Mouse (Mus musculus) thymus, postnatal 0 days (tissue): ENCODE data around the gene Stom. TPM values are rescaled to one million over a fixed set of nuclear protein-coding genes. Genes with fewer than 3 reads are reported as not detected.

Experiments used
- DNase-seq: peaks from one replicate; pipeline ENCODE4 v3.0.0-alpha.2; 2015; ENCODE audit warnings: low spot score
- polyA plus RNA-seq: library from polyadenylated mRNA; unstranded; fragments of >200 nt; fragmentation: Nextera tagmentation; extraction: Ambion mirVana; gene quantifications from 2 replicates; pipeline ENCODE4 v1.2.1, GENCODE M21; 2015

Stom gene
- polyA plus RNA-seq, result 16.5 and 18.9 TPM in 2 replicates

DNA sequence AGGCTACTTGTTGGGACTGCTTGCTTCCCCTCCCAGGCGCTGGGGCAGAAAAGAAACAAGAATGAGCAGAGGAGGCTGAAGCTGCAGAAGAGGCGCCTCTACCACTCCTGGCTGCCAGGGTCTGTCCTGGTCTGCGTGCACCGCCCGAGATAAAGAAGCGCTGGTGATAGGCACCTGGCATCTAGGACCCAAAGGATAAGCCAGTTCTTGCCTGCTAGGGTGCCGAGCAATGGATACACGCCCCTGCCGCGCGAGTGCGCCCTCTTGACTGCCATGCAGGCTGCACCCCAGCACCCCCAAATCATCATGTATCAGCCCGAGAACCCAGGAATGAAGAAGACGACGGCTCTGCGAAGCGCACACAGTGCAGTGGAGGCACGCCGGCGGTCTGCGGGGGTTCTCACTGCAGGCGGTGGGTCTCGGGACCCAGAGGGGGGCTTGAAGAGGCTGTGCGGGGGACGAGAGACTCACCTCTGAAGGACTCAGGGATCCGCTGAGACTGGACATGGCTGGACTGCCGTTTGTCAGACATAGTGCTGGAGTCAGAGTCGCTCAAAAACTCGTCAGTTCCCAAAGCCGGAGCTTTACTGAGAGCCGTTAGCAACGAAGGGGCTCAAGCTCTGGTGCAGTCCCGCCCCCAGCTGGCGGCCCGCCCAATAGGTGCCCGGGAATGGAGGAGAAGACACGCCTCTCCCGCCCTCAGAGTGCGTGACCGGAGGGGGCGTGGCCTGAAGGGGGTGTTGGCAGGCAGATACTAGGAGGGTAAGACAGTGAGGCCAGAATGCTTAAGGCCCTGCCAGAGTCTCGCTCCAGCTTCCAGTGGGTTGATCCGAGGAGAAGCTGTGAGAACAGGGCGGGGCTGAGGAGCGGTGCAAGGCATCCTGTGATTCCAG is at the start of gene Stom:
Gene Stom (minus strand): TSS at position 589 of the 893 bp plus-strand sequence.
- peak; percentile 98 for DNase-seq

DNA sequence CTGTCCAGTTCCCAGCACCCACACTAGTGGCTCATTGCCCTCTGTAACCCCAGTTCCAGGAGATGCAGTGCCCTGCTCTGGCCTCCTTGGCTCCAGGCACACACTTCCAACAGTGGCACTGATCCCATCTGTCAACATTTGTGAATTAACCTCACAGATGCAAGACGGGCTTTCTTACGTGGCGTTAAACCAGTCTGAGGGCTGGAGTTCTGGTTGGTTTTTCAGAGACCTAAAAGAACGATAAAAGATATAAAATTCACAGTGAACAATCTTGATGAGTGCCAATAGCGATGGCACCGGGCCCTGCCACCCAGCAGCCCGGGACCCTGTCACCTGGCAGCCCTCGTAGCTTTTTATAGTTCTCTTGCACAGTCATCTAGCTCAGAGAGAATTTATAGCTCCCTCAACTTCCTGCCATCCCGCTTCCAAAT is 48.7 kb upstream of the Stom start:
- no peak for DNase-seq

DNA sequence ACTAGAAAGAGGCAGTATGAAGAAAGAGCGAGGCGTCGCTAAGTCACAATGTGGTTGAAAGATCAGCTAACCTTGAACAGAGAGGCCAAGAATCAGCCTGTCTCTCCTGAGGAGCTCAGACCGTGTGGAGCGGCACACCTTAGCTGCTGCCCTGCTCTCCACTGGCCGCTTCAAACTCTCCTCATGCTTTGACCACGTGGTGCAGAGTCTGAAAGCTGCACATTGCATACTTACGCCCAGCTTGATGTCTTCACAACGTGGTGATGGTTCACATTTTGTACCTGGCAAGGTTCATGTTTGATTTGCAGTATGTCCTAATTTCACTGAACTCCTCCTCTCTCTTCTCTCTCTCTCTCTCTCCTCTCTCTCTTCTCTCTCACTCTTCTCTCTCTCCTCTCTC is 42.5 kb upstream of the Stom start:
- DNase-seq, result no peak

DNA sequence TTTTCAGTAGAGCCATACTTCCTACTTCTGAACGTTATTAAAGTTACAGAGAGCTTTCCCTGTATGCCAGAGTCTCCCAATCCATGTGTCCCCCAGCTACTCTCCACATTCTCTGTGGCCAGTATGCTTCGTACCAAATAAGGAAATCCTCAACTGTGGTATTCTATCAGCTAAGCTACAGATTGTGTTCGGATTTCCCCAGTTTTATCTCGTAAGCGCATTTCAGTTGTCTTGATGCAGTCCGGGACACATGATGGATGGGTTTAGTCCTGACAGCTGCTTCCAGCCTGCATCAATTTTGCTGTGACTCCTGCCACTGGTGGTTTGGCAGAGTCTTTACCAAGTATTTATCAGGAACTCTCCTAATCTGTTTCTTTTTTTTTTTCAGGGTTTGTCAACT is 40.8 kb upstream of the Stom start:
- no peak for DNase-seq

DNA sequence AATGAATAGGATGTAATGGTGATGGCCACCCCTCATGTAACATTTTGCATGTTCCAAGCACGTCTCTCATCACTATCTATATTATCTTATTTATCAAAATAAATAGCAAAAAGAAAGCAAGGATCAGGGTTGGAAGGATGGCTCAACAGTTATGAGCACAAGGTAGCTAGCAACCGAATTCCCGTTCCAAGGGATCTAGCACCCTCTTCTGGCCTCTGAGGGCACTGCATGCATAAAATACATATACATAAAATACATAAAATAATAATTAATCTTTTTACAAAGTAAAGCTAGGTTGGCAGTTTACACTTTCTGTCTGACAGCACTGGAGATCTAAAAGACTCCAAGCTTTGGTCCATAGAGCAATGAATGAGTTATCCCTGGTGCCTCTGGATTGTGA is 36.2 kb upstream of the Stom start:
- DNase-seq, result peak; percentile 33

DNA sequence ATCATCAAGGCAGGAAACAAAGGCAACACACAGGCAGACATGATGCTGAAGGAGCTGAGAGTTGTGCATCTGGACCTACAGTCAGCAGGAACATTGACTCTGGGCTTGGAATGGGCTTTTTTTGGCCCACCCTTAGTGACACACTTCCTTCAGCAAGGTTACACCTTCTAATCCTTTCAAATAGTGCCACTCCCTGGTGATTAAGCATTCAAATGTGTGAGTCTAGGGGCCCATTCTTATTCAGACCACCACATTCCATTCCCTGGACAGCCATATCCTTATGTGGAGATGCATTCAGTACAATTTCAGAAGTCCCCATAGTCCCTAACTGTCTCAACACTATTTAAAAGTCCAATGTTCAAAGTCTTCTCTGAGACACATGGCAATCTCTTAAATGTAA is 33.9 kb upstream of the Stom start:
- DNase-seq, result no peak

DNA sequence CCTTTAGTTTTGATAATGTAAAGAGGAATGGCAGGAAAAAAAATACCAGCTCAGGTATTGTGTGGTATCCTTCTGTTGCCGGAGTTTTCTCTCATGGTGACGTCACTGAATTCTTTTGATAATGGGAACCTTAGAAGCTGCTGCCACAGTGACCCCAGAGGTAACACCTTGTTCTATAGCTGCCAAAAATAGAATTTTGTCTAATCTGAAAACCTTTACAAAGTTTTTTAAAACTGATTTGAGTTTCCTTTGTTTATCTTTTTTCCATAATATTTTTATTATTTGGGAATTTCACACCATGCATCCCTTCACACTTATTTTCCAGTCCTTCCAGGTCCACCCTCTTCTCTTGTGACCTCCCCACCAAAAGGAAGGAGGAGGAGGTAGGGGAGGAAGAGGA is 30.9 kb upstream of the Stom start, which contains the start of gene 4930568D16Rik:
Gene 4930568D16Rik (minus strand): TSS at position 101 of the 400 bp plus-strand sequence.
- no peak for DNase-seq

DNA sequence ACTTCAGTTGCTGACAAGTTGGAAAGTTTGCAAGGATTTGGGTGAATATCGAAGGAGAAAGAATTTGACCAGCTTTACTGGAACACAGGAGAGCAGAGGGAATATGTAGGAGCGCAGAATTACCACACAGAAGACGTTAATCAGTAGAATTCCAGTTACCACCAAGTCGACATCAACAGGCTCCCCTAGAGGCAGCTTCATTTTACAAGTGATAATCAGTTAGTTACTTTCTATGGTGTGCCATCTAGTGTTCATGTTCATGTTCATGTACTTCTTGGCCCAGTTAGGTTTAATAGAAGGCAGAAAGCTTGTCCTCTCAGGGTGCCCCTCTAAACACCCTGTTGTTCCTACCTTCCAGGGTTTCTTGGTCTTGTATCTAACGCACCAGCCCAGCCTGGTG is 12.4 kb upstream of the Stom start:
- peak; percentile 50 for DNase-seq

DNA sequence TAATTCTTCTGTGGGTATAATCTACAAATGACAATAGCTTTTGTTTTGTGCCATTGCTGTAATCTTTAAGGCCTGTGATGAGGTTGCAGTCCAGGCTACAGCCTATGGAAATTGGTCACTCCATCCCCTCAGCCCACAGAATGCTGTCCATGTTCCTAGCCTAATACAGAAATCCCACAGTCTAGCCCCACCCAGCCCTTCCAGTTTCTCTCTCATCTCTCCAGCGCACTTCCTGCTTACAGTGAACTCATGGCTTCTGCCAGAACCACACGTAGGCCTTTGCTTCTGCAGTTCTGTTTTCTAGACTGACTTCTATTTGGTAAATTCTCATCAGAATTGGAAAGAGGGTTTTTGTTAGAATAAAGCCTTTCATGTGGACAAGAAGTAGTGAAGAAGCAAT is 9.2 kb upstream of the Stom start:
- DNase-seq, result no peak

DNA sequence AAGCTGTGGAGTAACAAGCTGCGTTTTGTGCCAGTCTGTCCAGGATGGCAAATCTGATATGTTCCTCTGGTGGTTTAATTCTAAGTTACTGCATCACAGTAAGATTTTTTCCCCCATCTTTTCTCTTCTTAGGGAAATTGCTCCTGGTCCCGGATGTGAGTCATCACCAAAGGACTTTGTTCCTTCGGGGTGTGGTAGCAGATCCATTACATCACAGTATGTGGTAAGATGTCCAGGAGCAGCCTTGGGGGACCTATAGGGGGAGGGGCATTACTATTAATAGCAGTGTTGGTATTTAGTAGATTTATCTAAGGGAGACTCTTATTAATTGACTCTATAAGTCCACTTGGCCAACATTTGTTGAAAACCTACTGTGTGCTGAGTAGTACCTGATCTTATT is 5.8 kb upstream of the Stom start:
- no peak for DNase-seq

DNA sequence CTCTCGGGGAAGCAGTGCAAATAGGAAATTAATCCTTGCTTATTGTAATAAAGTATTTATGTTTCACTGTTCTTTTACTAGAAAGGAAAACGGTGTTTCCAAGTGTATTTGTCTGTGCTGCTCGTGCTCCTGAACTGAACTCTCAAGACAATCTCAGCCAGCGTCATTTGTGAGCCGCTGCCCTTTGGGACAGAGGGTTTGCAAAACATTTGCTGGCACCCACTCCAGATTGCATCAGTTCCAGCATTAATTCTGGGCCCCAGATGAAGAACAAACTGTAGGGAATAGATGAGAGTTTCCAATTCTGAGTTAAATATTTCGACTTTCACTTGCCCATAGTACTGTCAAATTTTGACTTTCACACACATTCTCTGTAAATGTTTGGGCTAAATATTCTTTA is 1.9 kb upstream of the Stom start:
- DNase-seq, result no peak

DNA sequence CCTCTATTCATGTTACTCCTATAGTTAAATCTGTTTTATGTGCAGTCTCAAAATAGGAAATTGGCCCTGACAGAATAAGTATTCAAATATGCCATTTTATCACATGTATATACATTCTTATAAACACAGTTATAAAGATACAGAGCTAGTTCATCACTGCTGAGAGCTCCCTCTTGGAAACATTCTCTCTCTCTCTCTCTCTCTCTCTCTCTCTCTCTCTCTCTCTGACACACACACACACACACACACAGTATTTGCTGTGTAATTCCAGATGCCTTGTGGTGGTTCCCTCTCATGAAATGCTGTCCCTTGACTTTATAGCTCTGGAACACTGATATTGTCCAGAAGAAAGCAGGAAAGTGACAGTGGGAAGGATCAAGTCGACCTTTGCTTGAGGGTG is 1.3 kb upstream of the Stom start:
- DNase-seq, result no peak

DNA sequence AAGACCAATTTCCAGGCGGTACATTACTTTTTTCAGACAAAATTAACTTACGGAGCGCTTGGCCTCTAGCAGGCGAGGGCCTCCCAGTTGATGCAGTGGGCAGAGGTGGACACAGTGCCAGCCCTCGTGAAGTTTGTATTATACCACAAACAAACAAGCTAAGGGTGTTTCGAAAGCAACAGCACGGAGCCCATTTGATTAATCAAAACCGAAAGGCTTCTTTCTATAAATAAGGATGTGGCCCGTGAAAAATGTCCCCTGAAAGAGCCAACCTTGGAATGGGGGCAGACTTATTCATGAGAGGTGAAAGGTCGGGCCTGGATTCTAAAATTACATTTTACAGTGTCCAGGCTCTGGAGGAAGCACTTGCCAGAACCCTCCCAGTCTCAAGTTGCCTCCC is 643 bp upstream of the Stom start:
- DNase-seq, result no peak

DNA sequence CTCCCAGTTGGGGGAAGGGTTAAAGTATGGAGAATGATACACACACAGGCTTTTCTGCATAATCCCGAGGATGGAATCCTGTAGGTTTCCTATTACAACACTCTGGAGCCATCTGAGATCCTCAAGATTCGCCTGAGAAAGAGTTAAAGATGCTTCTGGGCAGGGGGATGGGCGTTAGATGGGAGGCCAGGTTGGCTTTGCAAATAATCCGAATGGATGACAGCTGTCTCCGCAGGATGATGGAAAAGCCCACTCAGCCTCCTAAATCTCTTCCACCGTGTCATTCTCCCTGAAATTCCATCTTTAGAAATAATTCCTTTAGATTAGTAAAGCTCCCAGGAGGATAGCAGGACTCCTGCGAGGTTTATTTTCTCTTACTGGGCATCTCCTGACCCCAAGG is 1.2 kb downstream of the Stom start:
- DNase-seq, result no peak

DNA sequence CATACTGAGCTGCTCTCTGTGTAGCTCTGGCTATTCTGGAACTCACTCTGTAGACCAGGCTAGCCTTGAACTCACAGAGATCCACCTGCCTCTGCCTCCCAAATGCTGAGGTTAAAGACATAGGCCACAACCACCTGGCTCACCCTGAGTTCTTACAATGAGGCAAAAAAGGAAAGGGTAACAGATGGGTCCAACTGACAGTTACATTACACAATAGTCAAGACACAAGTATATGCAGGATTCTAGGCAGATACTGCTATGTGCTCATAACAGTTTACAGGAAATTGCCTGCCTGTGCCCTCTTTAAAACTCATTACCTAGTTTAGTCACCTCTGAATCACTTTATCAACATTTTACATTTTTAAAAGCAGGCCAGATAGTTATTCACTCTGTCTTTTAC is 3.1 kb downstream of the Stom start:
- DNase-seq, result no peak

DNA sequence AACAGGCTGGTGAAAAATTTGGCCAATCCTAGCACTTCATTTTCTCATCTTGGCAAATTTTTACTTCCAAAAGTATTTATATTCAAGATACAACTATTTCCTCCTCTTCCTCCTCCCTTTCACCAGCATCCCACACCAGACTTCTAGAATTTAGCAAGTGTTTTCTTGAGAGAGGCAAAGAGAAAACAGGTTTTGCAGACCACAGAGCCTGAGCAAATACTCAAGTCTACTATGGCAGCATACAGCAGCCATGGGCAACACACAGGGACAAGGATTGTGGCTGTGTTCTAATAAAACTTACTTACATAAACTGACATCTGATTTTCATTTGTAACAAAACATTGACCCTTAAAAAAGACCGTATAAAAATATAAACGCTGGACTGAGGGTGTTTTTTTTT is 5.6 kb downstream of the Stom start:
- no peak for DNase-seq

DNA sequence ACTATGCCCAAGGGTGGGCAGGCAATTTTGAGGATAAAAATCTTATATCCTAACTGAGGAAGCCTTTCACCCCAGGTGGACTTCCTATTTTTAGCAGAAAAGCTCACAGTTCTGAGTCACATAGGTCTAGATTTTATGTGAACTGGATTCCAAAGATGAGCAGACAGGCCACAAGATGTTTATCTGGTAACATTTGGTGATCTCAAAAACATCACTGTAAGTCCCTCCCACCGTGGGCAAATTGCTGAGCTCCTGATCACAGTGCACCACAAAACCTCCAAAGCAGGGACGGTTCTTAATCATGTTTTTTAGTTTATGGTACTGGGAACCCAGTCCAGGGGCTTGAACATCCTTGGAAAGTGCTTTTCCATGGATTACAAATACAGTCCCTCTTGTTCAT is 7.7 kb downstream of the Stom start:
- peak; percentile 8 for DNase-seq

DNA sequence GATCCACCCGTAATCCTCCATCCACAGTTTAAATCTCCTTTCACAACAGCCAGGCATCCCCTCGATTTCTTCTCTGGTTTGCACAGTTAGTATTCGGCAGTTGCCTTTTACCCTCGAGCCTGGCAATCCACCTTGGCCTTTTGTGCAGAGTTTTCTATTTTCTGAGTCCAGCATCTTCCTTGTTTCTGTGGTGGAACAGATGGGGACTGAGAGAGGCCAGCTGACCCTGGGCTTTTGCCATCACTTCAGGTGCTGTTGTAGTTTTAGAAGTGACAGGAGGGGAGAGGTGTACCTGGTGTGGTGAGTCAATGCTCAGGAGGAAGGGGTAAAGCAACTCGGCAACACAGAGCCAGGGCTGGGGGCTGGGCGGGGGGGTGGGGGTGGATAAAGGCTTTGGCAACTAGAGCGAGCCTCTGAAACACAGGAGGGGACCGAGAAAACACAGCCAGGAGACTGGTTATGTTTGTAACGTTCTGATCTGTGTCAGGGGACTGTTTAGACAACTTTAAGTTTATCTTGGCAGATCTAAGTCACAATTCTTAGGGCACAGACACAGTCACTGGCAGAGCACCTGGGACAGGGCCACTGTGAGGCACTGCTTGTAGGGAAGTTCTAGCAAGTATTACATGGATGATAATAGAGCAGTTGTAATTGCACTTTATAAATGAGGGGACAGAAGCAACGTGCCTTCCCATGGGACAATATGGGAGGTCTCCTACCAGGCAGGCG is 8.5 kb downstream of the Stom start:
- DNase-seq, result no peak

DNA sequence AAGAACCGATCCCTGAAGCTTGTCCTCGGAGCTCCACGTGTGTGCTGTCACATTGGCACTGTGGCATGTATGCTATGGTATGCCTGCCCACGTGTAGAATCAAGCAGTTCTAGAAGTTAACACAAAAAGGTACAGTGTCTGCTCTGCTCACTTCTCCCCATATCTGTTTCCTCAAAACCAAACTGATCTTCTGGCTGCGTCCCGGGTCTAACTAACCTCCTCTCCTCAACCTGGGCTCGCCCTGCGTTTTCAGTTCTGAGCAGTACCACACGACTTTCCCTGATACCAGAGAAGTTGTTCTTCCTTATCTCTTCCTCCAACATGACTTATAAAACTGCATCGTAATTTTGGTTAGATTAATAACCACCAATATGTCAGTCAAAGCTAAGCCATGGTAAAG is 9.2 kb downstream of the Stom start:
- DNase-seq, result no peak

DNA sequence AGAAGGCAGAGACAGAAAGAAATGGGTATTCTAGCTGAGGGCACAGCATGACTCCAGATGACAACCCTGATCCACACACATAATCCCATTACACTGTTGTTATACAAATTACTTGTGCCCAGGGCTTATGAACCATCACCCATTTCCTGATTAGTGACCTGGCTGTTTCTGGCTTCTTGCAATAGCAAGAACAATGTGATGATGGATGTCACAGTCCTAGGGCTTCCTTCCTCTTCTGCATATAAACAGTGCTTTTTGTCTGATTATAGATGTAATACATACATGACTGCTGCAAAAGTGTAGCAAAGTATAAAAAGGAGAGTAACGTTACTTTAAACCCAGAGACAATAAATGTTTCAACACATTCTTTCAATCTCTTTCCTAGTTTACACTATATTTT is 9.8 kb downstream of the Stom start:
- no peak for DNase-seq

DNA sequence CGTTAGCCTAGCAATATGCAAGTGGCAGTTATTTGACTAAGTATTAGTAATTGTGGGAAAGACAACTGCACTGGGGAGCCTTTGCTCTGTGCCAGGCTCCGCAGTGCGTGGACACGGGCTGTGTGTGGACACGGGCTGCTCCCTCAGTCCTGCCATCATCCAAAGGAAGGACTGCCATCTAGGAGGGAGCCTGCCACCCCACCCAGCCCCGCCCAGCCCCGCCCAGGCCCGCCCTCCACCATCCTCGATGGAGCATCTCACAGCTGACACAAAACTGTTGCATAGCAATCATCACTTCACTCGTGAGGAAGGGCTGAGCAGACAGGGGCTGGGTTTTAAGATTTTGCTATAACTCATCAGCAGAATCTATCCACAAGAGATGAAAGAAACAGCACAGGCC is 10.8 kb downstream of the Stom start:
- DNase-seq, result no peak

DNA sequence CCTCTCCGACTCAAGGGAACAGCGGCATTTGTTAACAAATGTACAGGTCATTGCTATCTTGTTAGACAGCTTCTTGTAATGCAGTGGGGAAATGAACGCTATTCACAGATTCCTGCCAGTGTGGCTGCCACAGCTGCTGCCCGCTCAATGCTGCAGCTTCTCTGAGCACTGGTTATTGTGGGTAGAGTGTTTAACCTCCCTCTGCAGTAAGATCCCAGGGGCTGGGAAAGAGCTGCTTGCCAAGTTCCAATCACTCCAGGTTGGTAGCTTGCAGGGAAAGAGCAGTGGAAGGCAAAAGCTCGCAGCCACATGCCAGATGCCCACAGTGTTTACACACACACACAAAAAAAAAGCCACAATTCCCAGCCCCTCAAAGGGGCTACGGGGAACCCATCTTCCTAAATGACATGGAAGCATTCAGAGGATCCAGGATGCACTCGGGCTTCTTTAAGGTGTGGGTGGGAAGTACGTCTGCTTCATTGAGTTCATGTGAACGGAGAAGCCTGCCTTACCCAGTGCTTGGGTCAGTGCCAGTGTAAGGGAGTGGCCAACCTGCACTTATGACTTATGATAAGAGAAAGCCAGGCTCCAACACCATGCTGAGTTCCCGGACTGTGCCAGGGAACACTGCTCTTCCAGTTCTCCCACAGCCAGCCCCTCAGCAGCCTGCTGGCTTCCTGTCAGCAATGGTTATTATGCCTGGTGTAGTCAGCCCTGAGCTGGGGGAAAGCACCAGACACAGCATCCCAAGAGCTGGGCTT is 14.2 kb downstream of the Stom start:
- DNase-seq, result no peak
